Mouse (Mus musculus) testis, adult 2 months (tissue): Measurements from ENCODE around the gene Duxf3.

Experiments
- CTCF ChIP-seq: fragments of 200-500 bp; IDR thresholded peaks from 2 replicates; pipeline ENCODE4 v1.5.1; 2012; ENCODE audit warnings: low read depth, mild to moderate bottlenecking, inconsistent platforms, low read length, moderate library complexity; ENCODE audit not compliant: control insufficient read depth, insufficient read depth, insufficient replicate concordance
- POLR2A ChIP-seq: fragments of 200-500 bp; IDR thresholded peaks from 2 replicates; pipeline ENCODE4 v1.6.1; 2012; ENCODE audit warnings: low read depth, mild to moderate bottlenecking, inconsistent platforms, low read length, moderate library complexity; ENCODE audit not compliant: control insufficient read depth

DNA sequence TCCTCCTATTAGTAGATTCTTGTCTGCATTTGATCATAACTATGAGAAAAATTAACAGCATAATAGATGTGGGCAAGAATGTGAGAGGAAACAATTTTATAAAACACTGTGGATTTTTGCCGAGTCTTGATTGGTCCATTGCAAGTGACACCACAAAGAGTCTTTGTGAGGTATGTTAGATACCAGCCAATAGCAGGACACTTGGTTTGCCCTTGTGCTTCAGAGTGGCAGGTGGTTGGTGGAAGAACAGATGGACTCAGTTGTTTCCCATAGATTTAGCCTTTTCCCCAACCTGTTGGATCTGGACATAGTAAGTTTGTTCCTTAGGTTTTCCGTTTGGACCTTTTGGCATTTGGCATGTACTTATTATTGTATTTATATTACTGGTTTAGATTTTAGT is 21.3 kb downstream of the Duxf3 start:
- no peak for TF ChIP-seq CTCF
- TF ChIP-seq POLR2A = no peak
